Mouse (Mus musculus) urinary bladder, adult 2 months (tissue): ENCODE measurements around the gene Meioc. TPM values are rescaled to one million over a fixed set of nuclear protein-coding genes. Genes with fewer than 3 reads are reported as not detected.
A peak's percentile ranks its signal among the peaks of the same experiment; 100 is the strongest.
"Not testable (repeated sequence)": the region's sequence is repeated elsewhere in the genome, so short reads cannot be mapped to it uniquely, and the experiment has no call there.

Experiments used
- DNase-seq: peaks from one replicate; pipeline ENCODE4 v3.0.0; 2022; ENCODE audit warnings: low spot score
- polyA plus RNA-seq: library from polyadenylated mRNA; depleted of rRNA; stranded (reverse); fragments of >200 nt; gene quantifications from 2 replicates; pipeline ENCODE4 v1.2.3, GENCODE M21; 2012; rRNA removed

Gene Meioc
- polyA plus RNA-seq, 1 experiment: 0.04 TPM

- no peak for DNase-seq
Observed at GRCm38 (mm10) chr11:102665637-102666435, 2.3 kb downstream of the Meioc start.

DNA sequence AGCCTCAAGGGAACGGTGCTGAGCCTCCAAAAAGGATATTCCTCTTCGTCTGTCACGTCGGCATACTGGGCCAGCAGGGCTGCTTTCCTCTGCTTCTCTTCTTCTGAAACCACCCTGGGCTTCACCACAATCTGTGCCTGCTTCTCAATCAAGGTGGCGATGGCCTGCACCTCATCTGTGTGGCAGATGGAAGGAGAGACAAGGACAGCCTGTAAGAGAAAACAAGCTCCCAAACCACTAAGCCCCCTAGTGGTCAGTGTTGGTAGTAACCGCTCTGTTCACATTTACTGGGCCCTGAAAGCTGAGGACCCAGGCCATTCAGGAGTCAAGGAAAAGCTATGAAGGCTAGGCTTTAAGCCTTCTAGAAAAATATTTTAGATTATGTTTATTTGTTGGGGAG, 26.6 kb downstream of the Meioc start:
- no peak for DNase-seq

DNA sequence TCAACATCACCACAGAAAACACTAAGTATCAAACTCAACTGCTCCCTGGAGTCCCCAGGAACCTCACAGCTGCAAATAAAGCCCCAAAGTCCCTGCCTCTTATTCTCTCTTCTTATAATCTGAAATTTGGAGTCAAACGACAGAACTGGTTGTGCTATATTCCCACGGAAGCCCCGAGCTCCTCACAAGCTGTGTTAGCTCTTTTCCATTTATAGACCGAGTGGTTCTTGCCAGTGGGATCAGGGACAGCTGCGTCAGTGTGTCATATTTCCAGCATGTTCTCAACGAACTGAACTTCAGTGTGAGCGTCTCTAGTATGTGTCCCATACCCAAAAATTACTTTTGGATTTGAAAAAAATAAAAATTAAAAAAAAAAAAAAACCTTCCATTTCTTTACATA, 31.8 kb downstream of the Meioc start:
- DNase-seq: no peak

DNA sequence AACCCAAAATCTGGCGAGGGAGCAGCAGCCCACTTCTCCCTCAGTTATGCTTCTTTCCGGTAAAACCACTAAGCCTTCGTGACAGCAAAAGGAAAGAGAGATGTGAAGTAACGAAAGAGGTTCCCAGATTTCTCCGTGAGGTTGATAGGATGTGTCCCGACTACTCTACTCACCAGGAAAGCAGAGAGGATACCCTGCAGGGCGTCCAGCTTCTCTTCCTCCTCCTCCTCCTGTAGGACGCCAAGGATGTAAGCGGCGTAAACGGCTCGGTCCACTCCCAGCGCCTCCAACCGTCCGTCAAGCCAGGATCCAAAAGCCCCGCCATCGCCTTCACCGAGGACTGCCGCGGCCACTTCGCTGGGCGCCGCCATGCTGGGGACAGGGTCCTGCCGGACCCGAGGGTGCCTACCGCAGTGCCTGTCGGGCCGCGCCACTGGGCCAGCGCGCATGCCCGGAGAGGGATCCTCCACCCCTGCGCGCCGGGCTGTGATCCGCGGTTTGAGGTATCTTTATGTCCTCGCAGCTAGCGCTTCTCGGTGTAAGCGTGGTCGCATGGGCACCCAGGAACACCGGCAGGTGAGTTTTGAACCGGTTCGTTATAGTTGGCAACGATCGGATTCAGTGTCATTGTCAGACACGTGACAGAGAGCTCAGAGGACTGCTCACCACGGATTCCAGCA, 34.0 kb downstream of the Meioc start, which contains the start of gene Ccdc43:
Ccdc43 (minus strand) TSS at position 445 of the 680 bp plus-strand sequence.
- DNase-seq: peak; percentile 85

DNA sequence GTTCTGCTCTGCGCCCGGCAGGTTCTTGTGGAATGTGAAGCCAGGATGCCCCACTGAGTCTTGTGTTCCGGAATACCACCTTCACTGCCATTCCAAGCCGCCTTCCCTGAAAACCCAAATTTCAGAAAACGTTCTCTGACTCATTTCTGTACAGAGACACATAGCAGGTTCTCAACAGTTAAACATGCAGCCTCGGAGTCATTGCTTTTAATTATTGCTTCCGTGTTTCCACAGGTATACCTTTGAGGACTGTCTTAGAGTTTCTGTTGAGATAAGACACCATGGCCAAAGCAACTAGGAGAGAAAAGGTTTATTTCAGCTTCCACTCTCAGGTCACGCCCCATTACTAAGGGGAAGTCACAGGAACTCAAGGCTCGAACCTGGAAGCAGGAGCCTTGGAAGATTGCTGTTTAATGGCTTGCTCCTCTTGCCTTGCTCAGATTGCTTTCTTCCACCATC, 34.5 kb downstream of the Meioc start:
- DNase-seq: no peak

DNA sequence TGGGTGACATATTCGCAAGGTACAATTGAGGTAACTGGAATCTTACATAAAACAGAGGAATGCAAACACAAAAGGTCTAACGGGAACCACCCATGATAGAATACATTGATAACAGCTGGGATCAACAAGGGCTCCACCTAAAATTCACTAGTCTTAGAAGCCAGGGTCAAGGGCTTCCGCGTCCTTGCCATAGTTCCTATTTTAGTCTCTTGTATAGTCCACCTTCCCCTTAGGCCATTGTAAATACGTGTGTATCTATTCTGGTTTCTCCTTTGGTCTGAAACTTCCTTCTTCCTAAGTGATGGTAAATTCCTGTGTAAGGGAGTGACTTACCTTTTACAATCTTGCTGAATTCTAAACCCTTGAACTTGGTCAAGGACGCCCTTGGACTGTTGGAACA, 38.7 kb downstream of the Meioc start:
- DNase-seq: not testable (repeated sequence)

- DNase-seq: no peak
Observed at GRCm38 (mm10) chr11:102712411-102712810, 48.9 kb downstream of the Meioc start.

DNA sequence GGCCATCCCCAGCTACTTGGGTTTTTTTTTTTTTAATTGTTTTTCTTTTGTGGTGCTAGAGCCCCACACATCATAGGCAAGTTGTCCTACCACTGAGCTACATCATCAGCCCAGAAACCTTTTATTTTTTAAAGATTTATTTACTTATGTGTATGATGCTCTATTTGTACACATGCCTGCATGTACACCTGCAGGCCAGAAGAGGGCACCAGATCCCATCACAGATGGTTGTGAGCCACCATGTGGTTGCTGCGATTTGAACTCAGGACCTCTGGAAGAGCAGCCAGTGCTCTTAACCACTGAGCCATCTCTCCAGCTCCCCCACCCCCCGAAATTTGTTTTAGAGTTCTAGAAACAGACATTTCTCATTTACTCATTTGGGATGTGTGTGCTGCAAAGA, 51.1 kb downstream of the Meioc start:
- DNase-seq: not testable (repeated sequence)

DNA sequence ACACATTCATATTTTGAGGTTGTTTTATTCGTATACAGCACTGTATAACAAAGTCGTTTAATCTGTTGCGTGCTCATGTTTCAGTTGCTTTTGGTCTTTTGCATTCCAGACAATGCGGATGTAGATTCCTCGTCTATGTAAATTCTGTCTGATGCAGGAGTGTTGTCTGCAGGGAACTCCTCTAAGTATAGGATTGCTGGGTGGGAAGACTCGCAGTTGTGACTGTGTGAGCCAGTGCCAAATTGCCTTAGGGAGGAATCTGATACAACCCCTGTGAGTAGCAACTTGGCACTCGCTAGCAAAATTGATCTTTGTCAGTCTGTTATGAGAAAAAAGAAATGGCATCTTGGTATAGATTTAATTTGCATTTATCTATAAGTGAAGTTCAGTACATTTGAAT, 52.6 kb downstream of the Meioc start:
- DNase-seq: no peak

- no peak for DNase-seq
Observed at GRCm38 (mm10) chr11:102725574-102725973, 62.1 kb downstream of the Meioc start.

GRCm38 (mm10) chr11:102728614-102729013, 65.1 kb downstream of the Meioc start:
- no peak for DNase-seq

DNA sequence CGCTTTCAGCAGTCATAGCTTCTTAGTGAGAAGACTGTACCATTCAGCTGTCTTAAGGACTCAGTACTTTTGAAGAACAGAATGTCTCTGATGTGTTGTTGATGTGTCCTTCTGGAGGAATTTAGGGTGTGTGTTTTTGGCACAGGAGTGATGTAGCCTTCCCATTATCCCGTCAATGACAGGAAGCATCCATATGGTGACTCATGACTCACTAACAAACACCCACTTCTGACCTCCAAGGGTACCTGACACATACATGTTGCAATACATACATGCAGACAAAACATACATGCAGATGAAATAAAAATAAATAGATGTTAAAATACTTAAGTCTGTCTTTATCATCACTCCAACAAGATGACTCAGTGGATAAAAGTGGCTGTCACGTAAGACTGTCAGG, 66.3 kb downstream of the Meioc start:
- DNase-seq: no peak

GRCm38 (mm10) chr11:102731366-102731765, 67.8 kb downstream of the Meioc start:
- no peak for DNase-seq

Other genes with a start within 250 kb of the Meioc start
- gene Grn, start 233.4 kb upstream of the Meioc start, polyA plus RNA-seq: 190 and 251 TPM in 2 replicates
- gene Fam171a2, start 216.0 kb upstream of the Meioc start, polyA plus RNA-seq: 6.9 and 10.4 TPM in 2 replicates
- 5.7 and 7.2 TPM in 2 replicates for gene Itga2b, start 193.6 kb upstream of the Meioc start, polyA plus RNA-seq
- 17.5 and 23.9 TPM in 2 replicates for gene Gpatch8, start 107.3 kb upstream of the Meioc start, polyA plus RNA-seq
- gene Gm11627, start 84.3 kb upstream of the Meioc start, polyA plus RNA-seq: 53.0 and 56.5 TPM in 2 replicates
- gene Fzd2, start 59.3 kb upstream of the Meioc start, polyA plus RNA-seq: 53.7 and 54.9 TPM in 2 replicates
- 17.3 and 17.8 TPM in 2 replicates for gene Ccdc43, start 34.1 kb downstream of the Meioc start, polyA plus RNA-seq
- gene Adam11, start 97.7 kb downstream of the Meioc start, polyA plus RNA-seq: 7.5 and 8.5 TPM in 2 replicates
- 31.1 and 31.3 TPM in 2 replicates for gene Gjc1, start 156.0 kb downstream of the Meioc start, polyA plus RNA-seq
- gene Higd1b, start 172.1 kb downstream of the Meioc start, polyA plus RNA-seq: 3.2 and 4.0 TPM in 2 replicates
- gene Eftud2, start 217.3 kb downstream of the Meioc start, polyA plus RNA-seq: 42.1 and 43.4 TPM in 2 replicates
- 0.66 and 0.77 TPM in 2 replicates for gene Ccdc103, start 217.5 kb downstream of the Meioc start, polyA plus RNA-seq
- gene Fam187a, start 221.5 kb downstream of the Meioc start, polyA plus RNA-seq: not detected in 2 replicates
- 0.53 and 0.56 TPM in 2 replicates for gene Gfap, start 237.2 kb downstream of the Meioc start, polyA plus RNA-seq